Mouse (Mus musculus): Measurements from ENCODE around the gene Aftph. TPM values are rescaled to one million over a fixed set of nuclear protein-coding genes. Genes with fewer than 3 reads are reported as not detected.

Aftph gene
- polyA plus RNA-seq, 1 experiment from 2014 or later, result 17.8 TPM

GRCm38 (mm10) chr11:20740481-20741200 is 748 bp downstream of the Aftph start:
- no peaks in the 10 kb centered on the region for H3K36me3 ChIP-seq (ENCODE audit: insufficient read depth, low read length)
- H3K4me3 ChIP-seq (ENCODE audit: low read depth, low read length), result peak overlapping the region; percentile 97
- ATAC-seq (peak; percentile 50), DNase-seq (ENCODE audit: low spot score) (peak; percentile 62)
- H3K27me3 ChIP-seq (replicated peaks; ENCODE audit: insufficient read depth, low read length), result no peaks in the 10 kb centered on the region
- TF ChIP-seq EP300 (IDR thresholded peaks at IDR 0.05), result no peak
- TF ChIP-seq CTCF (IDR thresholded peaks at IDR 0.05), result 0 out of 2 replicates have a peak, but pooled peaks have one; percentile 2
- H3K27ac ChIP-seq (ENCODE audit: low read length), result peak overlapping the region; percentile 97
- no peaks in the 10 kb centered on the region for H3K9me3 ChIP-seq (ENCODE audit: low read length)
- under 1% methylated on average over 56 of the region's 56 CpGs for WGBS
- H3K4me2 ChIP-seq (replicated peaks; ENCODE audit: low read depth, low read length), result peak overlapping the region; percentile 93
- H3K9ac ChIP-seq (replicated peaks; ENCODE audit: low read depth), result peak overlapping the region; percentile 76
- H3K4me1 ChIP-seq (ENCODE audit: insufficient read depth, low read depth, low read length), result no peaks in the 10 kb centered on the region

- TF ChIP-seq CTCF (IDR thresholded peaks at IDR 0.05) (no peak), EP300 (IDR thresholded peaks at IDR 0.05) (no peak)
- WGBS, result 39% methylated on average over 3 of the region's 3 CpGs
- Histone ChIP-seq H3K9me3 (ENCODE audit: low read length) (no peaks in the 10 kb centered on the region), H3K27me3 (replicated peaks; ENCODE audit: insufficient read depth, low read length) (no peaks in the 10 kb centered on the region), H3K4me1 (ENCODE audit: insufficient read depth, low read depth, low read length) (peaks cover 13% of the 10 kb centered on the region; the same call in 1 of the 2 replicates), H3K36me3 (ENCODE audit: insufficient read depth, low read length) (no peaks in the 10 kb centered on the region), H3K4me3 (ENCODE audit: low read depth, low read length) (no peak overlapping the region), H3K9ac (replicated peaks; ENCODE audit: low read depth) (no peak overlapping the region), H3K4me2 (replicated peaks; ENCODE audit: low read depth, low read length) (no peak overlapping the region), H3K27ac (ENCODE audit: low read length) (peak overlapping the region; percentile 29)
- no peak for ATAC-seq
- DNase-seq (ENCODE audit: low spot score), result peak; percentile 44
Observed at GRCm38 (mm10) chr11:20734066-20734465, 7.3 kb downstream of the Aftph start.

GRCm38 (mm10) chr11:20733486-20734030 is 7.8 kb downstream of the Aftph start:
- H3K27me3 ChIP-seq (replicated peaks; ENCODE audit: insufficient read depth, low read length), result no peaks in the 10 kb centered on the region
- no peak overlapping the region for H3K4me2 ChIP-seq (replicated peaks; ENCODE audit: low read depth, low read length)
- peak overlapping the region; percentile 29 for H3K27ac ChIP-seq (ENCODE audit: low read length)
- no peaks in the 10 kb centered on the region for H3K9me3 ChIP-seq (ENCODE audit: low read length)
- H3K36me3 ChIP-seq (ENCODE audit: insufficient read depth, low read length), result no peaks in the 10 kb centered on the region
- H3K9ac ChIP-seq (replicated peaks; ENCODE audit: low read depth), result no peak overlapping the region
- 8% methylated on average over 3 of the region's 3 CpGs for WGBS
- DNase-seq (ENCODE audit: low spot score), result peak; percentile 47
- H3K4me3 ChIP-seq (ENCODE audit: low read depth, low read length), result no peak overlapping the region
- TF ChIP-seq EP300 (IDR thresholded peaks at IDR 0.05), result no peak
- TF ChIP-seq CTCF (IDR thresholded peaks at IDR 0.05), result no peak
- peaks cover 13% of the 10 kb centered on the region; the same call in 1 of the 2 replicates for H3K4me1 ChIP-seq (ENCODE audit: insufficient read depth, low read depth, low read length)
- ATAC-seq, result no peak

GRCm38 (mm10) chr11:20729403-20729802 is 12.0 kb downstream of the Aftph start:
- TF ChIP-seq EP300 (IDR thresholded peaks at IDR 0.05), result no peak
- TF ChIP-seq CTCF (IDR thresholded peaks at IDR 0.05), result no peak
- no peak overlapping the region for H3K4me3 ChIP-seq (ENCODE audit: low read depth, low read length)
- no peak overlapping the region for H3K4me2 ChIP-seq (replicated peaks; ENCODE audit: low read depth, low read length)
- H3K36me3 ChIP-seq (ENCODE audit: insufficient read depth, low read length), result peaks cover 9% of the 10 kb centered on the region; the same call in 1 of the 2 replicates
- no peak overlapping the region for H3K27ac ChIP-seq (ENCODE audit: low read length)
- no peak for DNase-seq (ENCODE audit: low spot score)
- no peak overlapping the region for H3K9ac ChIP-seq (replicated peaks; ENCODE audit: low read depth)
- H3K4me1 ChIP-seq (ENCODE audit: insufficient read depth, low read depth, low read length), result peaks cover 10% of the 10 kb centered on the region; the same call in 1 of the 2 replicates
- H3K27me3 ChIP-seq (replicated peaks; ENCODE audit: insufficient read depth, low read length), result no peaks in the 10 kb centered on the region
- WGBS, result 89% methylated on average over 1 of the region's 1 CpGs
- ATAC-seq, result no peak
- no peaks in the 10 kb centered on the region for H3K9me3 ChIP-seq (ENCODE audit: low read length)

- Histone ChIP-seq H3K9me3 (ENCODE audit: low read length) (no peaks in the 10 kb centered on the region), H3K27ac (ENCODE audit: low read length) (no peak overlapping the region), H3K36me3 (ENCODE audit: insufficient read depth, low read length) (peaks cover 9% of the 10 kb centered on the region; the same call in 1 of the 2 replicates), H3K4me3 (ENCODE audit: low read depth, low read length) (no peak overlapping the region), H3K4me1 (ENCODE audit: insufficient read depth, low read depth, low read length) (no peaks in the 10 kb centered on the region), H3K27me3 (replicated peaks; ENCODE audit: insufficient read depth, low read length) (no peaks in the 10 kb centered on the region), H3K9ac (replicated peaks; ENCODE audit: low read depth) (no peak overlapping the region), H3K4me2 (replicated peaks; ENCODE audit: low read depth, low read length) (no peak overlapping the region)
- ATAC-seq (no peak), DNase-seq (ENCODE audit: low spot score) (no peak)
- TF ChIP-seq EP300 (IDR thresholded peaks at IDR 0.05) (no peak), CTCF (IDR thresholded peaks at IDR 0.05) (no peak)
- WGBS, result 73% methylated on average over 2 of the region's 2 CpGs
Observed at GRCm38 (mm10) chr11:20728044-20728443, 13.3 kb downstream of the Aftph start.

GRCm38 (mm10) chr11:20723572-20723971 is 17.8 kb downstream of the Aftph start:
- TF ChIP-seq EP300 (IDR thresholded peaks at IDR 0.05), result no peak
- DNase-seq (ENCODE audit: low spot score), result no peak
- 75% methylated on average over 5 of the region's 5 CpGs for WGBS

More at GRCm38 (mm10) chr11:20723572-20723971, 17.8 kb downstream of the Aftph start:
- ATAC-seq, result no peak
- H3K4me1 ChIP-seq (ENCODE audit: insufficient read depth, low read depth, low read length), result no peaks in the 10 kb centered on the region
- no peaks in the 10 kb centered on the region for H3K9me3 ChIP-seq (ENCODE audit: low read length)
- H3K9ac ChIP-seq (replicated peaks; ENCODE audit: low read depth), result no peak overlapping the region
- H3K4me3 ChIP-seq (ENCODE audit: low read depth, low read length), result no peak overlapping the region
- no peak overlapping the region for H3K27ac ChIP-seq (ENCODE audit: low read length)
- peaks cover 14% of the 10 kb centered on the region; the same call in 1 of the 2 replicates for H3K36me3 ChIP-seq (ENCODE audit: insufficient read depth, low read length)
- H3K4me2 ChIP-seq (replicated peaks; ENCODE audit: low read depth, low read length), result no peak overlapping the region
- no peaks in the 10 kb centered on the region for H3K27me3 ChIP-seq (replicated peaks; ENCODE audit: insufficient read depth, low read length)
